Mouse (Mus musculus): Measurements from ENCODE around the gene Sh3pxd2b. TPM values are rescaled to one million over a fixed set of nuclear protein-coding genes. Genes with fewer than 3 reads are reported as not detected.

The Sh3pxd2b gene
- polyA plus RNA-seq, 1 experiment from 2014 or later: 28.4 TPM

- Histone ChIP-seq H3K4me3 (ENCODE audit: low read depth, low read length) (no peak overlapping the region), H3K27ac (ENCODE audit: low read depth, low read length) (no peak overlapping the region), H3K27me3 (ENCODE audit: control insufficient read depth, insufficient read depth, low read length) (no peaks in the 10 kb centered on the region), H3K36me3 (ENCODE audit: control insufficient read depth, insufficient read depth, low read length) (no peaks in the 10 kb centered on the region), H3K9me3 (ENCODE audit: control insufficient read depth, low read length) (no peaks in the 10 kb centered on the region), H3K4me1 (replicated peaks; ENCODE audit: control insufficient read depth, insufficient read depth, low read length) (no peaks in the 10 kb centered on the region), H3K4me2 (ENCODE audit: low read depth, low read length, severe bottlenecking) (no peak overlapping the region), H3K9ac (ENCODE audit: low read length) (no peak overlapping the region)
- WGBS: 77% methylated on average over 1 of the region's 1 CpGs
- ATAC-seq (replicated peaks; ENCODE audit: low FRiP score) (no peak), DNase-seq (ENCODE audit: low spot score) (no peak)
These were observed 40.6 kb upstream of the Sh3pxd2b start for GRCm38 (mm10) chr11:32307006-32307405.

GRCm38 (mm10) chr11:32309446-32309845, 38.2 kb upstream of the Sh3pxd2b start:
- Histone ChIP-seq H3K4me1 (replicated peaks; ENCODE audit: control insufficient read depth, insufficient read depth, low read length) (no peaks in the 10 kb centered on the region), H3K36me3 (ENCODE audit: control insufficient read depth, insufficient read depth, low read length) (no peaks in the 10 kb centered on the region)
- WGBS: 51% methylated on average over 4 of the region's 4 CpGs

GRCm38 (mm10) chr11:32309928-32310327, 37.7 kb upstream of the Sh3pxd2b start:
- Histone ChIP-seq H3K4me3 (ENCODE audit: low read depth, low read length) (no peak overlapping the region), H3K9ac (ENCODE audit: low read length) (no peak overlapping the region), H3K4me2 (ENCODE audit: low read depth, low read length, severe bottlenecking) (no peak overlapping the region), H3K36me3 (ENCODE audit: control insufficient read depth, insufficient read depth, low read length) (no peaks in the 10 kb centered on the region), H3K9me3 (ENCODE audit: control insufficient read depth, low read length) (no peaks in the 10 kb centered on the region), H3K27ac (ENCODE audit: low read depth, low read length) (no peak overlapping the region), H3K4me1 (replicated peaks; ENCODE audit: control insufficient read depth, insufficient read depth, low read length) (no peaks in the 10 kb centered on the region), H3K27me3 (ENCODE audit: control insufficient read depth, insufficient read depth, low read length) (no peaks in the 10 kb centered on the region)
- no peak for ATAC-seq (replicated peaks; ENCODE audit: low FRiP score)
- WGBS: 71% methylated on average over 3 of the region's 3 CpGs
- no peak for DNase-seq (ENCODE audit: low spot score)

More at GRCm38 (mm10) chr11:32309446-32309845, 38.2 kb upstream of the Sh3pxd2b start:
- H3K4me3 ChIP-seq (ENCODE audit: low read depth, low read length): no peak overlapping the region
- no peak overlapping the region for H3K27ac ChIP-seq (ENCODE audit: low read depth, low read length)
- ATAC-seq (replicated peaks; ENCODE audit: low FRiP score) (no peak), DNase-seq (ENCODE audit: low spot score) (no peak)
- no peaks in the 10 kb centered on the region for H3K27me3 ChIP-seq (ENCODE audit: control insufficient read depth, insufficient read depth, low read length)
- H3K9me3 ChIP-seq (ENCODE audit: control insufficient read depth, low read length): no peaks in the 10 kb centered on the region
- H3K9ac ChIP-seq (ENCODE audit: low read length): no peak overlapping the region
- no peak overlapping the region for H3K4me2 ChIP-seq (ENCODE audit: low read depth, low read length, severe bottlenecking)

GRCm38 (mm10) chr11:32316009-32316408, 31.6 kb upstream of the Sh3pxd2b start:
- Histone ChIP-seq H3K27me3 (ENCODE audit: control insufficient read depth, insufficient read depth, low read length) (no peaks in the 10 kb centered on the region), H3K4me3 (ENCODE audit: low read depth, low read length) (no peak overlapping the region), H3K4me1 (replicated peaks; ENCODE audit: control insufficient read depth, insufficient read depth, low read length) (no peaks in the 10 kb centered on the region), H3K9ac (ENCODE audit: low read length) (no peak overlapping the region), H3K4me2 (ENCODE audit: low read depth, low read length, severe bottlenecking) (no peak overlapping the region), H3K27ac (ENCODE audit: low read depth, low read length) (no peak overlapping the region), H3K36me3 (ENCODE audit: control insufficient read depth, insufficient read depth, low read length) (no peaks in the 10 kb centered on the region), H3K9me3 (ENCODE audit: control insufficient read depth, low read length) (no peaks in the 10 kb centered on the region)
- no peak for ATAC-seq (replicated peaks; ENCODE audit: low FRiP score)
- WGBS: 86% methylated on average over 3 of the region's 3 CpGs
- no peak for DNase-seq (ENCODE audit: low spot score)

- H3K9me3 ChIP-seq (ENCODE audit: control insufficient read depth, low read length): no peaks in the 10 kb centered on the region
- H3K9ac ChIP-seq (ENCODE audit: low read length): no peak overlapping the region
- H3K27ac ChIP-seq (ENCODE audit: low read depth, low read length): no peak overlapping the region
- WGBS: 66% methylated on average over 11 of the region's 11 CpGs
- H3K4me1 ChIP-seq (replicated peaks; ENCODE audit: control insufficient read depth, insufficient read depth, low read length): no peaks in the 10 kb centered on the region
- ATAC-seq (replicated peaks; ENCODE audit: low FRiP score) (0 out of 2 replicates have a peak, but pooled peaks have one; percentile 30), DNase-seq (ENCODE audit: low spot score) (no peak)
- H3K27me3 ChIP-seq (ENCODE audit: control insufficient read depth, insufficient read depth, low read length): no peaks in the 10 kb centered on the region
- H3K4me2 ChIP-seq (ENCODE audit: low read depth, low read length, severe bottlenecking): no peak overlapping the region
- no peaks in the 10 kb centered on the region for H3K36me3 ChIP-seq (ENCODE audit: control insufficient read depth, insufficient read depth, low read length)
- no peak overlapping the region for H3K4me3 ChIP-seq (ENCODE audit: low read depth, low read length)
These were observed 27.0 kb upstream of the Sh3pxd2b start for GRCm38 (mm10) chr11:32320507-32321195.

- Histone ChIP-seq H3K4me2 (ENCODE audit: low read depth, low read length, severe bottlenecking) (no peak overlapping the region), H3K27ac (ENCODE audit: low read depth, low read length) (no peak overlapping the region), H3K27me3 (ENCODE audit: control insufficient read depth, insufficient read depth, low read length) (no peaks in the 10 kb centered on the region), H3K4me3 (ENCODE audit: low read depth, low read length) (no peak overlapping the region), H3K4me1 (replicated peaks; ENCODE audit: control insufficient read depth, insufficient read depth, low read length) (no peaks in the 10 kb centered on the region), H3K9me3 (ENCODE audit: control insufficient read depth, low read length) (no peaks in the 10 kb centered on the region), H3K9ac (ENCODE audit: low read length) (no peak overlapping the region), H3K36me3 (ENCODE audit: control insufficient read depth, insufficient read depth, low read length) (no peaks in the 10 kb centered on the region)
- peak; percentile 76 for DNase-seq (ENCODE audit: low spot score)
- ATAC-seq (replicated peaks; ENCODE audit: low FRiP score): no peak
- 42% methylated on average over 8 of the region's 8 CpGs for WGBS
These were observed 26.4 kb upstream of the Sh3pxd2b start for GRCm38 (mm10) chr11:32321196-32321565.

GRCm38 (mm10) chr11:32324609-32325008, 23.0 kb upstream of the Sh3pxd2b start:
- no peak overlapping the region for H3K4me3 ChIP-seq (ENCODE audit: low read depth, low read length)
- no peaks in the 10 kb centered on the region for H3K9me3 ChIP-seq (ENCODE audit: control insufficient read depth, low read length)
- H3K9ac ChIP-seq (ENCODE audit: low read length): no peak overlapping the region
- 12% methylated on average over 15 of the region's 15 CpGs for WGBS
- no peaks in the 10 kb centered on the region for H3K4me1 ChIP-seq (replicated peaks; ENCODE audit: control insufficient read depth, insufficient read depth, low read length)
- H3K27me3 ChIP-seq (ENCODE audit: control insufficient read depth, insufficient read depth, low read length): no peaks in the 10 kb centered on the region
- no peak overlapping the region for H3K27ac ChIP-seq (ENCODE audit: low read depth, low read length)
- ATAC-seq (replicated peaks; ENCODE audit: low FRiP score) (peak; percentile 85), DNase-seq (ENCODE audit: low spot score) (peak; percentile 97)
- peak overlapping the region; percentile 12; the same call in 1 of the 2 replicates for H3K4me2 ChIP-seq (ENCODE audit: low read depth, low read length, severe bottlenecking)
- H3K36me3 ChIP-seq (ENCODE audit: control insufficient read depth, insufficient read depth, low read length): no peaks in the 10 kb centered on the region

GRCm38 (mm10) chr11:32331075-32331474, 16.5 kb upstream of the Sh3pxd2b start:
- H3K27me3 ChIP-seq (ENCODE audit: control insufficient read depth, insufficient read depth, low read length): no peaks in the 10 kb centered on the region
- H3K4me2 ChIP-seq (ENCODE audit: low read depth, low read length, severe bottlenecking): no peak overlapping the region
- H3K9ac ChIP-seq (ENCODE audit: low read length): no peak overlapping the region
- H3K9me3 ChIP-seq (ENCODE audit: control insufficient read depth, low read length): no peaks in the 10 kb centered on the region
- 69% methylated on average over 6 of the region's 6 CpGs for WGBS
- H3K27ac ChIP-seq (ENCODE audit: low read depth, low read length): no peak overlapping the region
- no peaks in the 10 kb centered on the region for H3K36me3 ChIP-seq (ENCODE audit: control insufficient read depth, insufficient read depth, low read length)
- H3K4me3 ChIP-seq (ENCODE audit: low read depth, low read length): no peak overlapping the region
- DNase-seq (ENCODE audit: low spot score) (no peak), ATAC-seq (replicated peaks; ENCODE audit: low FRiP score) (no peak)
- no peaks in the 10 kb centered on the region for H3K4me1 ChIP-seq (replicated peaks; ENCODE audit: control insufficient read depth, insufficient read depth, low read length)

- Histone ChIP-seq H3K4me1 (replicated peaks; ENCODE audit: control insufficient read depth, insufficient read depth, low read length) (no peaks in the 10 kb centered on the region), H3K4me2 (ENCODE audit: low read depth, low read length, severe bottlenecking) (no peak overlapping the region), H3K9me3 (ENCODE audit: control insufficient read depth, low read length) (no peaks in the 10 kb centered on the region), H3K27me3 (ENCODE audit: control insufficient read depth, insufficient read depth, low read length) (no peaks in the 10 kb centered on the region), H3K4me3 (ENCODE audit: low read depth, low read length) (no peak overlapping the region), H3K36me3 (ENCODE audit: control insufficient read depth, insufficient read depth, low read length) (no peaks in the 10 kb centered on the region), H3K9ac (ENCODE audit: low read length) (no peak overlapping the region), H3K27ac (ENCODE audit: low read depth, low read length) (no peak overlapping the region)
- ATAC-seq (replicated peaks; ENCODE audit: low FRiP score) (no peak), DNase-seq (ENCODE audit: low spot score) (no peak)
- WGBS: 68% methylated on average over 5 of the region's 5 CpGs
These were observed 15.8 kb upstream of the Sh3pxd2b start for GRCm38 (mm10) chr11:32331861-32332260.
